In the genomic region with DNA sequence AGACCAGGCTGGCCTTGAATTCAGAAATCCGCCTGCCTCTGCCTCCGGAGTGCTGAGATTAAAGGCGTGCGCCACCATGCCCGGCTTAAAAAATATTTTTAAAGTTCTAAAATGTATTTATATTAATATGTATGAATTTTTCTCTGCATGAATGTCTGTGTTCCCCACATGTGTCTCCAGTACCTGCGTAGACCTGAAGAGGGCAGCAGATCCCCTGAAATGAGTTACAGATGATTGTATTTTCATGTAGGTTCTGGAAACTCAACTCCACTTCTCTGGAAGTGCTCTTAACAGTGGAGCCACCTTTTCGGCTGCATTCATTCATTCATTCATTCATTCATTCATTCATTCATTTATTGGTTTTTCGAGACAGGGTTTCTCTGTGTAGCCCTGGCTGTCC, we compare ENCODE assay signal across 8 mouse cellular contexts. TPM values are rescaled to one million over a fixed set of nuclear protein-coding genes. Genes with fewer than 3 reads are reported as not detected.
DNase-seq lines count a peak whose midpoint lies in the region; ATAC-seq and TF ChIP-seq lines count a peak whose summit lies in the region.

No protein-coding gene starts in this region.

- TF ChIP-seq CTCF in lung, adult 2 months (IDR thresholded peaks at IDR 0.05; ENCODE audit: insufficient read depth, low read length) = peak; percentile 54

- H3K4me2 ChIP-seq in embryonic facial prominence, embryonic 14.5 days (ENCODE audit: low read depth, low read length) = no peak overlapping the region

- no peak for ATAC-seq in embryonic facial prominence, embryonic 14.5 days (ENCODE audit: low read depth)
- ATAC-seq in inflammation-experienced regulatory T-cells, adult 6 months = no peak

- no peak overlapping the region for H3K27ac ChIP-seq in embryonic facial prominence, embryonic 14.5 days (replicated peaks; ENCODE audit: low read depth, low read length)

- DNase-seq in 3134 (ENCODE audit: extremely low read depth, insufficient read length, low spot score) (peak; percentile 19), 416B (ENCODE audit: low read depth) (peak; percentile 89)
- peak; percentile 11 to 45 for DNase-seq in adrenal gland, postnatal 4 days (ENCODE audit: low spot score in 2 of 2)
- DNase-seq in embryonic facial prominence, embryonic 14.5 days (ENCODE audit: low spot score) = peak; percentile 61
- DNase-seq in kidney, postnatal 14 days = peak; percentile 75
- peak; percentile 73 for DNase-seq in lung, adult 2 months
- DNase-seq in right cerebral cortex, postnatal 4 days = peak; percentile 83

- no peak overlapping the region for H3K4me3 ChIP-seq in embryonic facial prominence, embryonic 14.5 days (ENCODE audit: low read depth, low read length)
- no peak overlapping the region for H3K4me3 ChIP-seq in lung, adult 2 months (replicated peaks; ENCODE audit: extremely low read depth, low read depth, low read length)

- H3K9me3 ChIP-seq in embryonic facial prominence, embryonic 14.5 days (ENCODE audit: control insufficient read depth, low read length) = no peaks in the 10 kb centered on the region

- H3K9ac ChIP-seq in embryonic facial prominence, embryonic 14.5 days (ENCODE audit: low read depth, low read length) = no peak overlapping the region

- WGBS in embryonic facial prominence, embryonic 14.5 days = 75% methylated on average over 8 of the region's 8 CpGs
- 56% methylated on average over 8 of the region's 8 CpGs for WGBS in lung, adult 2 months

- no peaks in the 10 kb centered on the region for H3K27me3 ChIP-seq in embryonic facial prominence, embryonic 14.5 days (replicated peaks; ENCODE audit: control insufficient read depth, insufficient read depth, low read length)

- TF ChIP-seq POLR2A in lung, adult 2 months (IDR thresholded peaks at IDR 0.05; ENCODE audit: borderline replicate concordance, extremely low read depth, low read depth, low read length) = no peak

- no peaks in the 10 kb centered on the region for H3K36me3 ChIP-seq in embryonic facial prominence, embryonic 14.5 days (ENCODE audit: control insufficient read depth, insufficient read depth, low read length)

- H3K4me1 ChIP-seq in embryonic facial prominence, embryonic 14.5 days (ENCODE audit: control insufficient read depth, insufficient read depth, low read length) = peaks cover 4% of the 10 kb centered on the region; the same call in 1 of the 2 replicates
- peaks cover 7% of the 10 kb centered on the region; the same call in 1 of the 2 replicates for H3K4me1 ChIP-seq in lung, adult 2 months (ENCODE audit: control insufficient read depth, insufficient read depth, low read length)

RNA-seq across cellular contexts. Expression of a gene that starts 3.7 kb away (rescaled TPM):
- 10 to 100 TPM; 64.0 to 66.3 TPM for total RNA-seq in adrenal gland, postnatal 4 days (2021)
- polyA plus RNA-seq in embryonic facial prominence, embryonic 14.5 days (2014; fragmentation: Nextera tagmentation; extraction: Ambion mirVana) = 168 and 218 TPM in 2 replicates
- polyA plus RNA-seq in lung, adult 2 months (2012; rRNA removed) = 2.5 and 4.9 TPM in 2 replicates
- polyA plus RNA-seq in inflammation-experienced regulatory T-cells, adult 6 months (2017; shearing (Covaris generic)) = 100 to 1,000 TPM in 1 of 3 experiments, 10 to 100 TPM in 2; 52.8 to 148 (median 66.4) TPM

RNA-seq across cellular contexts. Expression of a gene that starts 24.3 kb away (rescaled TPM):
- 10 to 100 TPM; 49.4 to 54.3 TPM for total RNA-seq in adrenal gland, postnatal 4 days (2021)
- 105 and 109 TPM in 2 replicates for polyA plus RNA-seq in embryonic facial prominence, embryonic 14.5 days (2014; fragmentation: Nextera tagmentation; extraction: Ambion mirVana)
- 35.0 and 50.8 TPM in 2 replicates for polyA plus RNA-seq in lung, adult 2 months (2012; rRNA removed)
- polyA plus RNA-seq in inflammation-experienced regulatory T-cells, adult 6 months (2017; shearing (Covaris generic)) = 10 to 100 TPM; 24.0 to 24.2 (median 24.1) TPM

RNA-seq across cellular contexts. Expression of a gene that starts 42.7 kb away (rescaled TPM):
- 1 to 10 TPM; 2.0 to 2.6 TPM for total RNA-seq in adrenal gland, postnatal 4 days (2021)
- polyA plus RNA-seq in embryonic facial prominence, embryonic 14.5 days (2014; fragmentation: Nextera tagmentation; extraction: Ambion mirVana) = 2.2 and 2.3 TPM in 2 replicates
- polyA plus RNA-seq in lung, adult 2 months (2012; rRNA removed) = not detected in 2 replicates
- 10 to 100 TPM in 2 of 3 experiments, 1 to 10 TPM in 1; 6.5 to 12.9 (median 12.1) TPM for polyA plus RNA-seq in inflammation-experienced regulatory T-cells, adult 6 months (2017; shearing (Covaris generic))

Comparison
In these comparisons a context has a peak if more than half of its experiments do, and no peak if none do; other contexts are left out.
1. DNase-seq: peak in every context shown above with its lines; median percentile 89 in 416B; 83 in right cerebral cortex, postnatal 4 days; 75 in kidney, postnatal 14 days; 73 in lung, adult 2 months; 61 in embryonic facial prominence, embryonic 14.5 days; 28 in adrenal gland, postnatal 4 days; 19 in 3134.